Mouse (Mus musculus) kidney, postnatal 0 days (tissue): ENCODE measurements around the gene Tmcc3. TPM values are rescaled to one million over a fixed set of nuclear protein-coding genes. Genes with fewer than 3 reads are reported as not detected.

ENCODE experiments used
- ATAC-seq: fragments of 200-750 bp; cut with Nextera tagmentation; replicated peaks from 2 replicates; pipeline ENCODE4 v1.8.0; 2017; ENCODE audit warnings: low read depth, moderate number of reproducible peaks, moderate TSS enrichment, moderate library complexity; ENCODE audit not compliant: low FRiP score
- DNase-seq: peaks from one replicate; pipeline ENCODE4 v3.0.0-alpha.2; 2016; ENCODE audit warnings: low spot score
- H3K27ac ChIP-seq: fragments of 300-500 bp; sonication (generic); 2 replicates; pipeline ENCODE4 v1.5.1; 2014; ENCODE audit warnings: mild to moderate bottlenecking
- H3K27me3 ChIP-seq: fragments of 300-500 bp; sonication (generic); 2 replicates; pipeline ENCODE4 v1.6.1; 2014; ENCODE audit warnings: low read length, mixed read lengths; ENCODE audit not compliant: insufficient read depth
- H3K36me3 ChIP-seq: fragments of 300-500 bp; sonication (generic); 2 replicates; pipeline ENCODE4 v1.6.1; 2014; ENCODE audit warnings: low read length, mixed read lengths; ENCODE audit not compliant: insufficient read depth
- H3K4me1 ChIP-seq: fragments of 300-500 bp; sonication (generic); replicated peaks from 2 replicates; pipeline ENCODE4 v1.6.1; 2014; ENCODE audit warnings: antibody characterized with exemption, low read length, mixed read lengths; ENCODE audit not compliant: insufficient read depth
- H3K4me2 ChIP-seq: fragments of 300-500 bp; sonication (generic); 2 replicates; pipeline ENCODE4 v1.6.1; 2014; ENCODE audit warnings: mild to moderate bottlenecking, low read length, moderate library complexity, mixed read lengths
- H3K4me3 ChIP-seq: fragments of 300-500 bp; sonication (generic); replicated peaks from 2 replicates; pipeline ENCODE4 v1.5.1; 2014; ENCODE audit warnings: low read depth, low read length
- H3K9ac ChIP-seq: fragments of 300-500 bp; sonication (generic); 2 replicates; pipeline ENCODE4 v1.6.1; 2014; ENCODE audit warnings: low read depth, low read length
- H3K9me3 ChIP-seq: fragments of 300-500 bp; sonication (generic); replicated peaks from 2 replicates; pipeline ENCODE4 v1.6.1; 2016; ENCODE audit warnings: low read length, inconsistent platforms, mixed read lengths
- CTCF ChIP-seq: IDR thresholded peaks from 2 replicates; pipeline ENCODE4 v1.5.1; 2016; ENCODE audit warnings: antibody characterized with exemption, low read depth, mild to moderate bottlenecking, moderate library complexity
- WGBS: fragments of 180-500 bp; shearing (Covaris S2); extraction: QIAGEN DNeasy Blood & Tissue Kit; methylation state at CpG from one replicate; pipeline ENCODE4 v1.1.7; 2014; 5-methylcytosine and 5-hydroxymethylcytosine counted together
- polyA plus RNA-seq: library from polyadenylated mRNA; unstranded; fragments of >200 nt; fragmentation: Nextera tagmentation; extraction: Ambion mirVana; gene quantifications from 2 replicates; pipeline ENCODE4 v1.2.1, GENCODE M21; 2015

Gene Tmcc3
- polyA plus RNA-seq, 1 experiment from 2014 or later: 7.9 TPM

GRCm38 (mm10) chr10:94415950-94416844 lies 104.4 kb downstream of the Tmcc3 start:
- ATAC-seq (no peak), DNase-seq (peak; percentile 46)
- Histone ChIP-seq H3K27me3 (no peaks in the 10 kb centered on the region), H3K4me1 (peaks cover 14% of the 10 kb centered on the region), H3K27ac (no peak overlapping the region), H3K4me3 (no peak overlapping the region), H3K9me3 (no peaks in the 10 kb centered on the region), H3K4me2 (peak overlapping the region; percentile 45), H3K9ac (no peak overlapping the region; the same call in 1 of the 2 replicates), H3K36me3 (no peaks in the 10 kb centered on the region)
- WGBS: 31% methylated on average over 22 of the region's 22 CpGs
- TF ChIP-seq CTCF: no peak

- Histone ChIP-seq H3K36me3 (no peaks in the 10 kb centered on the region), H3K9ac (no peak overlapping the region), H3K4me3 (no peak overlapping the region), H3K9me3 (no peaks in the 10 kb centered on the region), H3K27ac (no peak overlapping the region), H3K4me2 (no peak overlapping the region), H3K4me1 (peaks cover 14% of the 10 kb centered on the region), H3K27me3 (no peaks in the 10 kb centered on the region)
- ATAC-seq (no peak), DNase-seq (peak; percentile 44)
- 62% methylated on average over 4 of the region's 4 CpGs for WGBS
- no peak for TF ChIP-seq CTCF
These were observed 105.9 kb downstream of the Tmcc3 start for GRCm38 (mm10) chr10:94417643-94418042.

GRCm38 (mm10) chr10:94426000-94426920 lies 114.5 kb downstream of the Tmcc3 start:
- Histone ChIP-seq H3K9ac (no peak overlapping the region), H3K27ac (no peak overlapping the region), H3K4me3 (no peak overlapping the region), H3K27me3 (no peaks in the 10 kb centered on the region), H3K4me2 (no peak overlapping the region), H3K9me3 (no peaks in the 10 kb centered on the region), H3K4me1 (no peaks in the 10 kb centered on the region), H3K36me3 (no peaks in the 10 kb centered on the region)
- DNase-seq (peak; percentile 71), ATAC-seq (peak; percentile 49; the same call in 1 of the 2 replicates)
- no peak for TF ChIP-seq CTCF
- 52% methylated on average over 12 of the region's 12 CpGs for WGBS

DNA sequence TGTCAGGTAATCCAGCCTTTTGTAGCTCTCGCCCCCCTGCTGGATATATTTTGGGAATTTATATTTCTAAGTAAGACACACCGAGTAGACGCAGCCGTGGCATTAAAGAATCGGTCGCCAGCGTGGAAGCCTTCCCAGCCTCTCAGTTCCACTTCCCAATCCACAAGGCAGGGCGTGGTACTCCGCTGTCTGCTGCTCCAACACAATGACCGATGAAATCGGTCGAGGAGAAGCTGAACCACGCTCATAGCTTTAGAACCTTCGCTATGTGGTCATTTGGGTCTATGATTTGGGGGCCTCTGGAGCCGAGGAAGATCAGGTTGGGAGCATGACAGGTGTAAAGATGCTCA lies 115.1 kb downstream of the Tmcc3 start:
- H3K4me3 ChIP-seq: no peak overlapping the region
- H3K9ac ChIP-seq: no peak overlapping the region
- no peaks in the 10 kb centered on the region for H3K9me3 ChIP-seq
- H3K27me3 ChIP-seq: no peaks in the 10 kb centered on the region
- no peaks in the 10 kb centered on the region for H3K36me3 ChIP-seq
- no peak overlapping the region for H3K27ac ChIP-seq
- H3K4me2 ChIP-seq: no peak overlapping the region
- DNase-seq: no peak
- 87% methylated on average over 15 of the region's 15 CpGs for WGBS
- no peaks in the 10 kb centered on the region for H3K4me1 ChIP-seq
- no peak for TF ChIP-seq CTCF
- no peak for ATAC-seq

GRCm38 (mm10) chr10:94428186-94428942 lies 116.6 kb downstream of the Tmcc3 start:
- no peaks in the 10 kb centered on the region for H3K9me3 ChIP-seq
- H3K4me1 ChIP-seq: no peaks in the 10 kb centered on the region
- no peak overlapping the region for H3K27ac ChIP-seq
- DNase-seq: no peak
- no peaks in the 10 kb centered on the region for H3K36me3 ChIP-seq
- peak; percentile 50; the same call in 1 of the 2 replicates for TF ChIP-seq CTCF
- 50% methylated on average over 12 of the region's 12 CpGs for WGBS
- H3K4me2 ChIP-seq: no peak overlapping the region
- no peaks in the 10 kb centered on the region for H3K27me3 ChIP-seq
- no peak for ATAC-seq
- no peak overlapping the region for H3K9ac ChIP-seq
- H3K4me3 ChIP-seq: no peak overlapping the region

- WGBS: 79% methylated on average over 6 of the region's 6 CpGs
- no peak for ATAC-seq
- no peak for DNase-seq
These were observed 118.8 kb downstream of the Tmcc3 start for GRCm38 (mm10) chr10:94430566-94430965.

More at GRCm38 (mm10) chr10:94430566-94430965, 118.8 kb downstream of the Tmcc3 start:
- H3K4me3 ChIP-seq: no peak overlapping the region
- H3K36me3 ChIP-seq: no peaks in the 10 kb centered on the region
- H3K4me2 ChIP-seq: no peak overlapping the region
- no peaks in the 10 kb centered on the region for H3K27me3 ChIP-seq
- H3K9me3 ChIP-seq: no peaks in the 10 kb centered on the region
- no peak overlapping the region for H3K9ac ChIP-seq
- TF ChIP-seq CTCF: no peak
- no peaks in the 10 kb centered on the region for H3K4me1 ChIP-seq
- no peak overlapping the region for H3K27ac ChIP-seq
